7 mouse cellular contexts compared by ENCODE assay signal in the genomic region with DNA sequence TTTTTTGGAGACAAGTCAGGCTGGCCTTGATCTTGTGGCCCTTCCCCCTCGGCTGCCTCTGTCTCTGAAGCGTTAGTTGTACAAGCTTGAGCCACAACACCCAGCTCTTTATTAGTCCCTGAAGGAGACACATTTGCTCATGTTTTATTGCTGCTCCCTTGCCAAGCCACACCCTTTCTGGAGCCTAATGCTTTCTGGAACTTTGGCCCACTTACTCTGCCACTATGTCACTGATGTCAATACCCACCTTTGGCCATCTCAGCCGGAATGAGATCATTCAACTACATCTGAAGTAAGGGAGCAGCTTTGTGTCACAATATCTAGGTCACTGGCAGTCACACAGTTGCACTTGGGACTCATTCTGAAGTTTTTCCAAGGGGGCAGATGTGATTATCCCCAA.
A peak's percentile ranks its signal among the peaks of the same experiment; 100 is the strongest.
DNase-seq lines count a peak whose midpoint lies in the region; ATAC-seq and TF ChIP-seq lines count a peak whose summit lies in the region.

No protein-coding gene starts in this region.

- intact Hi-C loops in heart, postnatal 36 days (cut with DNase I): no loop called here

- H3K9me3 ChIP-seq in lung, embryonic 16.5 days (ENCODE audit: control insufficient read depth, low read length): no peaks in the 10 kb centered on the region
- no peaks in the 10 kb centered on the region for H3K9me3 ChIP-seq in forebrain, embryonic 12.5 days

- TF ChIP-seq POLR2A in embryonic fibroblast, embryonic 13.5 days (IDR thresholded peaks at IDR 0.05; ENCODE audit: low read depth, low read length): no peak

- DNase-seq in adrenal gland, adult 8-10 months: peak; percentile 77
- DNase-seq in heart, postnatal 36 days: peak; percentile 55 to 63
- DNase-seq in cerebellum, adult 11 months: no peak

- H3K27me3 ChIP-seq in lung, embryonic 16.5 days (ENCODE audit: control insufficient read depth, insufficient read depth, low read depth, low read length): no peaks in the 10 kb centered on the region
- H3K27me3 ChIP-seq in forebrain, embryonic 12.5 days: no peaks in the 10 kb centered on the region

- peak overlapping the region; percentile 64; the same call in 1 of the 2 replicates for H3K27ac ChIP-seq in embryonic fibroblast, embryonic 13.5 days (ENCODE audit: insufficient read depth, low read length)
- peak overlapping the region; percentile 35; the same call in 1 of the 2 replicates for H3K27ac ChIP-seq in lung, embryonic 16.5 days (ENCODE audit: low read length)
- H3K27ac ChIP-seq in forebrain, embryonic 12.5 days: no peak overlapping the region

- H3K36me3 ChIP-seq in lung, embryonic 16.5 days (ENCODE audit: control insufficient read depth, insufficient read depth, low read length): no peaks in the 10 kb centered on the region
- H3K36me3 ChIP-seq in forebrain, embryonic 12.5 days (replicated peaks): no peaks in the 10 kb centered on the region

- H3K9ac ChIP-seq in lung, embryonic 16.5 days (ENCODE audit: low read length): no peak overlapping the region
- H3K9ac ChIP-seq in forebrain, embryonic 12.5 days: no peak overlapping the region

- peak; percentile 57 for ATAC-seq in lung, embryonic 16.5 days (ENCODE audit: low read depth)
- no peak for ATAC-seq in forebrain, embryonic 12.5 days (ENCODE audit: low FRiP score)
- no peak for ATAC-seq in megakaryocyte progenitor cell, adult 5-6 weeks (replicated peaks; ENCODE audit: poor library complexity)

- no peak overlapping the region for H3K4me3 ChIP-seq in embryonic fibroblast, embryonic 13.5 days (ENCODE audit: insufficient read depth, low read length)
- H3K4me3 ChIP-seq in lung, embryonic 16.5 days (ENCODE audit: low read length): no peak overlapping the region
- no peak overlapping the region for H3K4me3 ChIP-seq in forebrain, embryonic 12.5 days (replicated peaks)

- H3K4me1 ChIP-seq in embryonic fibroblast, embryonic 13.5 days (ENCODE audit: control insufficient read depth, insufficient read depth, low read length): peaks cover 22% of the 10 kb centered on the region
- peaks cover 26% of the 10 kb centered on the region for H3K4me1 ChIP-seq in lung, embryonic 16.5 days (replicated peaks; ENCODE audit: control insufficient read depth, insufficient read depth, low read length)
- no peaks in the 10 kb centered on the region for H3K4me1 ChIP-seq in forebrain, embryonic 12.5 days

- WGBS in lung, embryonic 16.5 days: 44% methylated on average over 3 of the region's 3 CpGs
- 75% methylated on average over 3 of the region's 3 CpGs for WGBS in forebrain, embryonic 12.5 days

- no peak overlapping the region for H3K4me2 ChIP-seq in lung, embryonic 16.5 days (ENCODE audit: low read depth, low read length)
- H3K4me2 ChIP-seq in forebrain, embryonic 12.5 days: no peak overlapping the region

- no peak for TF ChIP-seq CTCF in embryonic fibroblast, embryonic 13.5 days (IDR thresholded peaks at IDR 0.05; ENCODE audit: borderline replicate concordance, insufficient read depth, low read length)
